Mouse (Mus musculus): ENCODE measurements around the gene Ldlrad2.

DNA sequence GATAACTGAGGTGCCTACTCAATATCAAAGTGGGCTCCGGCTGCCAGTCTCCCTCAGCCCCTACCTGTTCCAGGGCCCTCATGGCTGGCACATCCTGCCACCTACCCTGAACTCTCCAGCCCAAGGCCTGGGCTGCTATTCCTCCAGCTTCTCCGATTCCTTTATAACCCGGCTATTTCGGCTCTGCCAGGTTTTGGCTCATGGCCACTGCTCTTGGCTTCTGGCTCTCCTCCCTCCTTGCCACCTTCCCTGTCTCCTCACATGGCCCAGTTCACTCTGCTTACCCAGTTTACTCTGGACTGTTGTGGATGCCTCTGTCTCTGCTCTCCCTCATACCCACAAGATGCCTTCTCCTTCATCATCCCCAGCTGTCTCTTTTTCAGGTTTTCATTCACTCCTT is 16.6 kb upstream of the Ldlrad2 start:
- TF ChIP-seq POLR2A (IDR thresholded peaks at IDR 0.05; ENCODE audit: low read depth, low read length) (no peak), CTCF (conservative IDR thresholded peaks at IDR 0.05; ENCODE audit: insufficient read depth, insufficient read length, low read depth, low read length) (no peak)

Measured in kidney, adult 2 months (tissue).